Mouse (Mus musculus): ENCODE results near the gene Nle1. TPM values are rescaled to one million over a fixed set of nuclear protein-coding genes. Genes with fewer than 3 reads are reported as not detected.

Gene Nle1
- total RNA-seq, 2 experiments from 2014 or later: 46.0 to 48.8 TPM

DNA sequence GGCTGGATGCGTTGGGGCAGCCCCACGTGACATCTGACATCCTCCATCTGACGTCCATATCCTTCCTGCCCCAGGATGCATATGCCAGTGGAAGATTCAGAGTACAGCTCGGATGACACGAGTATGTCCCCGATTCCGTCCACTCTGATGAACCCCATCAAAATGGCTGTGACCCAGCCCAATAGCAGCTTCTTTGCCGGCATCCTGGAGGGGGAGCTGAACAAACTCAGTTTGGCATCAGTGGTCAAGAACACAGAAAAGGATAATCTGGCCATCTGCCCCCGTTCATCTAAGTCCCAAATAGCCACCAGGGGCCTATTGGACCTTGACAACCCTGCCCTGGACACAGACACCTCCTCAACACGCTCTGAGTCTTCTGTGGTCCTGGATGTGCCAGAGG lies 10.7 kb downstream of the Nle1 start:
- H3K27ac ChIP-seq: no peak overlapping the region

DNA sequence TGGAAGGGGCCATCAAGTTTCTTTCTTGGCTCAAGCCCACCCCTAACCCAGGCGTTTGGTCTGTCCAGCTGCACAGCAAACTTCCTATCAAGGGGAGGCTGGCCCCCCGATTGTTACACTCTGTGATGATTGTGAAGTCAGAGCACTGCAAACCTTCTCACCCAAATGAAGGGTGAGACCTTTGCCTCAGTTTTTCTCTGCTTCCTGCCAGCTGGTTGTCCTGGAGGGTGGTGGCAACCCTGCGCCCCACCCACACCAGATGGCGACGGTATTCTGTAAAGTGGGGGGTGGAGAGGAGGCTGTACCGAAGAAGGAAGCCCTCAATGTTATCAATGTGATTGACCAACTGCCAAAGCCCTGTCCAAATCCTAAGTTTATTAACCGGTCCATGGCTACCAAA lies 16.3 kb downstream of the Nle1 start, which contains the start of gene Fndc8:
Gene Fndc8 (plus strand): TSS at position 189 of the 400 bp plus-strand sequence.
- no peak for DNase-seq (ENCODE audit: low spot score in 2 of 2)
- no peak for TF ChIP-seq CTCF (conservative IDR thresholded peaks at IDR 0.05)
- H3K27ac ChIP-seq: no peak within 1 kb of the TSS
- no peak within 1 kb of the TSS for H3K4me3 ChIP-seq

More for the DNA sequence above, 10.7 kb downstream of the Nle1 start:
- DNase-seq (ENCODE audit: low spot score in 2 of 2): no peak
- no peak overlapping the region for H3K4me3 ChIP-seq
- TF ChIP-seq CTCF (conservative IDR thresholded peaks at IDR 0.05): no peak

DNA sequence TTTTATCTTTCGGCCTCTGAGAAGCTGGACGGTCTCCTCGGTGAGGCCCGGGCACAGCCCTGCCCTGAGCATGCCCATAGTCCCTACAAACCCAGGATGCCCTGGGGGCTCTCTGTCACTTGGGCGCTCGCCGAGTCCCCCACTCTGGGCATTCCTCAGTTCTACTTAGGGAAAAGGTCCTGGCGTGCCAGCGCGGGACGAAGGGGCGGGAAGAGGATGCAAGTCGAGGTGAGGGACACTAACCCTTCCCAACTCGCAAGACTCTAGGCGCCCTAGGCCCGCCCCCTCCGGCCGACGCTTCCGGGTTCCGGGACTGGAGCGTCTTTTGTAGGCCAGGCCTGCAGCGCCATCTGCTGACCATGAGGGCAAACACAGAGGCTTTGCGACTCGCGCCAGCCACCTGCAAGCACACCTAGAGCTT lies 17.9 kb downstream of the Nle1 start, which contains the start of gene Rad51d:
Gene Rad51d (minus strand): TSS at position 273 of the 421 bp plus-strand sequence.
- H3K4me3 ChIP-seq: peak within 1 kb of the TSS; percentile 94
- peak within 1 kb of the TSS; percentile 90 for H3K27ac ChIP-seq
- TF ChIP-seq CTCF (conservative IDR thresholded peaks at IDR 0.05): peak; percentile 82
- peak; percentile 88 to 96 for DNase-seq (ENCODE audit: low spot score in 2 of 2)

DNA sequence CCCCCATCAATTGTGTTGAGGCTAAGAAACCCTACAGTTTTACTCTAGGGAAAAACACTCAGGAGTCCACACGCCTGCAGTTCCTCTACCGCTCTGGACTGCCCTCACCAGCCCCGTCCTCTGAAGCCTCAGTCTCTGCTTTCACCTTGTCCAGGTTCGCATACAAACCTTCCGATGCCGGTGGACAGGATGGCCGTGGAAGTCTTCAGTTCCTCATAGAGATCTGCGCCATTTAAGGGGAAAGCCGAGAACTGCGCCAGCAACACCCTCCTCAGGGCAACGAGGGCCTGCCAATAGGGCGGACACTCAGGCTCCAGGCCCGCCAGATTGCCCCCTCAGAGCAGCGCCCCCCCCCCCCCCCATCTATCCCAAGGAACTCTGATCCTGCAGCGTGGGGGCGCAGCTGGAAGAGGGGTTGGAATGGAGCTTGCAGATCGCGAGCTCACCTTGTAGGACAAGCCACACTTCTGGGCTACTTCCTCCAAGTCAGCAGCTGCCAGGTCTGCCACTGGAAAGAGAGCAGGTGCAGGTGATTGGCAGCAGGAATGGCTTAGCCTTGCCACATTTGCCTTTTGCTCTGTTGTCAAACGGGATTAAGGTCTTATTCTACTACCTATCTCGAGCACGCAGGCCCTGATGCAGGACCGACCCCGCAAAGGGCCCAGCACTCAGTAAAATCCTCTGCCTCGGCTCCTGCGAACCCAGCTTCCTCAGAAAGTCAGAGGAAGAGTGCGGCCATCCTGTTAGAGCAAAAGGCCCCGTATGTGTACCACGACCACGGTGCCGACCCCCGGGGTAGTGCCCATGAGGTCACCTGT lies 18.5 kb downstream of the Nle1 start:
- H3K4me3 ChIP-seq: peak overlapping the region; percentile 94
- TF ChIP-seq CTCF (conservative IDR thresholded peaks at IDR 0.05): no peak
- no peak for DNase-seq (ENCODE audit: low spot score in 2 of 2)
- peak overlapping the region; percentile 90 for H3K27ac ChIP-seq

DNA sequence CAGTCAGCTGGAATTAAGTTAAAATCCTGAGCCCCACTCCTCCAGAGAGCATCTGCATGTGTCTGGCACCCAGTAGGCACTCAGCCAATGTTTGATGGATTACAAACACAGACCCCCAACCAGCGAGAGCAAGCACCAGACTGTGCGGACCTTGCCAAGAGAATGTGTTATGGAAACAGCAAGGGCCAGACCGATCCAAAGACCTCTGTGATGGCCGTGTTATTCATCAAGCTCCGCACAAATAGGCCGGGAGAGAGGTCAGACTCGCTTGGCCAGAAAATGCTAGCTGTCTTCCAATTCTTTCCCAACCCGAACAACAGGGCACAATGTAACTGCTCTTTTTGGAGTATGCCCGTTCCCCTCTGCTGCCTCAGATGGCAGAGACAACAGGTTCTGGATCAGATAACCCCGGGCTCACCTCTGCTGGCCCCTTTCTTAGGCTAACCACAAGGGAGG lies 19.7 kb downstream of the Nle1 start:
- Histone ChIP-seq H3K27ac (no peak overlapping the region), H3K4me3 (no peak overlapping the region; the same call in 1 of the 2 replicates)
- no peak for TF ChIP-seq CTCF (conservative IDR thresholded peaks at IDR 0.05)
- no peak for DNase-seq (ENCODE audit: low spot score in 2 of 2)

DNA sequence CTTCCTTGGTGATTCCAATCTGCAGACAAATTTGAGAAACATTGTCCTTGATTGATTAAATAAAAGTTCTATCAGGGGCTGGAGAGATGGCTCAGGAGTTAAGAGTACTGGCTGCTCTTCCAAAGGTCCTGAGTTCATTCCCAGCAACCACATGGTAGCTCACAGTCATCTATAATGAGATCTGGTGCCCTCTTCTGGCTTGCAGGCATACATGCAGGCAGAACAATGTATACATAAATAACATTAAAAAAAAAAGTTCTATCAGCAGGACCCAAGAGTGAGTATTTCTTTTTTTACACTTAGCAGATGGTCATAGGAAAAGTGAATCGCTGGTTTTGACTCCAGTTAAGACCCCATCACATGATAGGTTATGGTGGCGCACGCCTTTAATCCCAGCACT lies 21.7 kb downstream of the Nle1 start:
- DNase-seq (ENCODE audit: low spot score in 2 of 2): no peak
- Histone ChIP-seq H3K4me3 (no peak overlapping the region), H3K27ac (no peak overlapping the region)
- peak; percentile 69 for TF ChIP-seq CTCF (conservative IDR thresholded peaks at IDR 0.05)

DNA sequence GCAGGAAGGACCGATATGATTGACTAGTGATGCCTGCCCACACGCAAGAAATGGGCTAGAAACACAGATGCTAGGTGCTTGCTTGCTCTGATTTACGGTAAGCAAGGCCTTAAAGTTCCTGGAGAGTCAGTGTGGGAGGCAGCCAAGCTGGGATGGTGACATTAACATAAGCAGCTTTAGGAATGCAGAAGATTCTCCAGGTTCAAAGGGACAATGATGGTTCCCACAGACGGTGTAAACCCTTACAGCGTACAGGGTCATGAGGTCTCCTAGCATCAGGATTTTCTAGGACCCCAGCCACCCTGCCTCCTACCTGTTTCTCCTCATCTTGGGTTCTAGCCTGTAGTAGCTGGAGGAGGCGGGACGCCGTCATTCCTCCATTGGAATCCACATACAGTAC lies 25.0 kb downstream of the Nle1 start:
- DNase-seq (ENCODE audit: low spot score in 2 of 2): no peak

DNA sequence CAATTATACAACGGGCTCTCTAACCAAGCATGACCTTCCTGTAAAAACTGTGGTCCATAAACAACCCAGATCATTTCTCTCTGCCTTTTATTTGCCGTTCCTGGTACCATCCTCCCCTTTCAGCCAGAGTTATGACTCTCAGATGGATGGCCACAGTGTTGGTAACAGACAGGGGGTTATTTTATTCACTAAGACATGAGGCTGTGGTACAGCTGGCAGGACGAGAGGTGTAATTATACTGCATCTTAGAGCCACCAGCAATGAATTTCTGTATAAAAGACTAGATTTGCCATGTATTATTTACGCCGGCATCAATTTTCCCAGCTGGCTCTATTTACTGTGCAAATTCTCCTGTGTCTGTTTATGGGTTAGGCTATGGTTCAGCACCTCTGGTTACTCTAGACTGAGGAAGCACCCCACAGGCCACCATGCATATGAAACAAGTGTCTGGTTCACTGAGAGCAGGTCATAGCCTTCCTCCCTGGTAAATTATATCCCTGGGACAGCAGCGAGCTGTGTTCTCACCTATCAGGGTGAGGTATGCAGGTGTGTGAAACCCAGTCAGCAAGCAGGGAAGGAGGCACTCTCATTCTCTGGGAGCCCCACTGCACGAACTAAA lies 30.4 kb downstream of the Nle1 start:
- TF ChIP-seq CTCF (conservative IDR thresholded peaks at IDR 0.05): no peak
- no peak overlapping the region for H3K27ac ChIP-seq

More for the DNA sequence above, 25.0 kb downstream of the Nle1 start:
- no peak overlapping the region for H3K27ac ChIP-seq
- H3K4me3 ChIP-seq: no peak overlapping the region
- no peak for TF ChIP-seq CTCF (conservative IDR thresholded peaks at IDR 0.05)

DNA sequence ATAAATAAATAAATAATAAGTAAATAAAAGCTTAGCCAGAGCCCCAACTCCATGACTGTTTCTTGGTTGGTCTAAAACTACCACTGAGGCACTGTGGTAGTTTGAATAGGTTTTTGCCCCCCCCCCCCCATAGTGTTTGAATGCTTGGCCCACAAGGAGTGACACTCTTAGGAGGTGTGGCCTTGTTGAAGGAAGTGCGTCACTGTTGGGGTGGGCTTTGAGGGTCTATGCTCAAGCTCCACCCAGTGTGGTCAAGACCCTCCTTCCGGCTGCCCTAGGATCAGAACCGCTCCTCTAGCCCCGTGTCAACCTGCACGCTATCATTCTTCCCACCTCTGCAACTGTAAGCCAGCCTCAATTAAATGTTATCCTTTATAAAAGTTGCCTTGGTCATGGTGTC lies 32.6 kb downstream of the Nle1 start:
- TF ChIP-seq CTCF (conservative IDR thresholded peaks at IDR 0.05): no peak
- Histone ChIP-seq H3K27ac (no peak overlapping the region), H3K4me3 (no peak overlapping the region)

More for the DNA sequence above, 30.4 kb downstream of the Nle1 start:
- DNase-seq (ENCODE audit: low spot score in 2 of 2): no peak
- no peak overlapping the region for H3K4me3 ChIP-seq

DNA sequence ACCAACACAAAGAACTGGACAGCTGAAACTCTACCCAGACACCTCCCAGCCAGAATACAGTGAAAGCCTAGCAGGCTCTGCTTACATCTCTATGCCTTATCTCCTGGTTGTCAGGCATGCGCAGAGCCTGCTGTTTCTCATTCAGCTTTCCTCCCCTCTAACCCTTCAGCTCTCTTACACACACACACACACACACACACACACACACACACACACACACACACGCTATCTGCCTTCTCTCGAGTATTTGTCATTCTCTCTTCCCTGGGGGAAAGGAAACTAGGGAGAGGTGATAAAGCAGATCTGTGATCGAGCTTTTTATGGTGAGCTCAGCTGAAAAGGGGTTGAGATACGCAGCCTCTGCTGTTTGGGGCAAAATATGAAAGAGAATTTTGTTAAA lies 33.3 kb downstream of the Nle1 start:
- H3K27ac ChIP-seq: no peak overlapping the region
- TF ChIP-seq CTCF (conservative IDR thresholded peaks at IDR 0.05): no peak

More for the DNA sequence above, 32.6 kb downstream of the Nle1 start:
- no peak for DNase-seq (ENCODE audit: low spot score in 2 of 2)

DNA sequence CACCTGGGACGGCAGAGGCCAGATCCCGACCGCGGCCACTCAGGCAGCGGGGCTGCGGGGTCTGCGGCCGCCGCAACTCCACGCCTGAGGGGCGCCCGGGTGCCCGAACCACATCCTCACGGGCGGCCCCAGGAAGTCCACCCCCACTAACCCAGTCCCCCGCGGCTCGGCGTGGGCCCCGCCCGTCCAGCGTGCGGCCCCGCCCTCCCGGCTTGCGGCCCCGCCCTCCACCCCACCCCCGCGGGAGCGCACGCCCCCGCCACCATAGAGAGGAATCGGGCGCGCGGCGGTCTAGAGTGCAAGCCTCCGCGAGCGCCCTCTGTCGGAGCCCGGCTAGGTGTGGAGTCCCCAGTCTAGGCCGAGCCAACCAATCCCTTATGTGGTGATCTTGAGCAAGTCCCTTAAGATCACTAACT lies 37.2 kb downstream of the Nle1 start, which contains the start of gene Rffl:
Gene Rffl (minus strand): TSS at position 180 of the 416 bp plus-strand sequence.
- DNase-seq (ENCODE audit: low spot score in 2 of 2): peak; percentile 89 to 98
- Histone ChIP-seq H3K27ac (peak within 1 kb of the TSS; percentile 85), H3K4me3 (peak within 1 kb of the TSS; percentile 88)
- peak; percentile 79 for TF ChIP-seq CTCF (conservative IDR thresholded peaks at IDR 0.05)

More for the DNA sequence above, 33.3 kb downstream of the Nle1 start:
- DNase-seq (ENCODE audit: low spot score in 2 of 2): no peak
- no peak overlapping the region for H3K4me3 ChIP-seq

DNA sequence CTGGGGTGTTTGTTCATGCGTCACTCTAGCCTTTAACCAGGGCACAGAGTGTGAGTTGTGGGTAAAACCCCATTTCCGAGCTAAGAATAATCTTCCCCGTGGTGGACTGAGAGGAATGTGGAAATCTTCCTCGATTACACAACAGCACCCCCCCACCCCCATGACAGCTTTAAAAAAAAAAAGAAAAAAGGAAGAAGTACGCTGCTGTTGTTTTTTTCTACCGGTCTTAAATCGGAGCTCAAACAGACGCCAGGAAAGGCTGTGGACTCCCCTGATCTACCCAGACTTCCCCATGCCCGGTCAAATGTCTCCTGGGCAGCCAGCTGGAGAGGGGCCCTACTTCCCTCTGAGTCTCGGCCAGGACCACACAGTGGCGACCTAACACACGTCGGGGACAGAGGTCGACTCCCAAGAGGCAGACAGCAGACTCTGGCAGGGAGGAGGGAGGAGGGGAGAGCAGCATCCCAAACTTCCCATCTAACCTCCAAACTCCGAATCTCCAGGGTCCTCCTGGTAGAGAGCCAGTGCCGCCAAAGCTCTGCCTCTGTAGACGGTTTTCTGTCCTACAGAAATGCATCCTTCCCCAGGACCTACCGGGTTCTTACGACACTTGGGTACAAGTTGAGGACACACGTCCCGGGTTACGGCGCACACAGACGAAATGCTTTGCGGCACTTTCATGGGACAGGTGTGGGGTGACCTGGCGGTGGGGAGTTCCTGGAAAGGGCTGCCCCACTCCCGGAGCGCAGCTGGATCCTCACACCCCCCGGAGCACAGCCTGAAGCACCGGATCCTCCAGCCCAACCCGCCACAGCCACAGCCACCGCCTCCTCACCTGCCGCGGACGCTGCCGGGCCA lies 37.8 kb downstream of the Nle1 start:
- no peak for TF ChIP-seq CTCF (conservative IDR thresholded peaks at IDR 0.05)
- peak in 1 of 2 experiments; percentile 9 for DNase-seq (ENCODE audit: low spot score in 2 of 2)
- Histone ChIP-seq H3K27ac (peak overlapping the region; percentile 85), H3K4me3 (peak overlapping the region; percentile 88)

Data from layer of hippocampus, adult 2 months (tissue).